Mouse (Mus musculus): ENCODE measurements around the gene Amot.

GRCm38 (mm10) chrX:145510675-145511074 is 5.7 kb upstream of the Amot start:
- TF ChIP-seq CTCF (IDR thresholded peaks at IDR 0.05; ENCODE audit: insufficient read depth, low read length) (no peak), POLR2A (IDR thresholded peaks at IDR 0.05; ENCODE audit: borderline replicate concordance, extremely low read depth, low read depth, low read length) (no peak)

Data from lung, adult 2 months (tissue).